Comparison of ENCODE assay signal across 7 mouse cellular contexts in genomic region chr12:111430049-111430867, GRCm38 (mm10). TPM values are rescaled to one million over a fixed set of nuclear protein-coding genes. Genes with fewer than 3 reads are reported as not detected.
A peak's percentile ranks its signal among the peaks of the same experiment; 100 is the strongest.
DNase-seq lines count a peak whose midpoint lies in the region; ATAC-seq and TF ChIP-seq lines count a peak whose summit lies in the region.

No protein-coding gene starts in this region.

- H3K4me1 ChIP-seq in ES-E14 (ENCODE audit: control insufficient read depth in 2 of 2, insufficient read depth in 2 of 2, low read length in 2 of 2, poor library complexity in 1 of 2): peaks cover 0 to 28% of the 10 kb centered on the region in 2 experiments; a peak in 2 of 4 replicates
- peaks cover 69% of the 10 kb centered on the region for H3K4me1 ChIP-seq in heart, embryonic 15.5 days (replicated peaks)
- peaks cover 46% of the 10 kb centered on the region for H3K4me1 ChIP-seq in limb, embryonic 12.5 days (replicated peaks)
- peaks cover 45% of the 10 kb centered on the region for H3K4me1 ChIP-seq in midbrain, embryonic 15.5 days

- no peak for ATAC-seq in heart, embryonic 15.5 days (replicated peaks; ENCODE audit: insufficient number of reproducible peaks, insufficient read depth, low FRiP score, low read depth)
- no peak for ATAC-seq in limb, embryonic 12.5 days (ENCODE audit: insufficient number of reproducible peaks, insufficient read depth, low FRiP score, low TSS enrichment, low read depth)
- ATAC-seq in midbrain, embryonic 15.5 days (replicated peaks): no peak

- no peak for DNase-seq in ES-E14 (ENCODE audit: low read depth, low spot score)
- peak; percentile 69 for DNase-seq in adrenal gland, postnatal 14 days
- DNase-seq in cerebellum, postnatal 25 days: no peak
- DNase-seq in testis, postnatal 14 days (ENCODE audit: low spot score): no peak

- H3K27me3 ChIP-seq in heart, embryonic 15.5 days: peaks cover 51% of the 10 kb centered on the region
- H3K27me3 ChIP-seq in limb, embryonic 12.5 days: peaks cover 98% of the 10 kb centered on the region
- peaks cover 65% of the 10 kb centered on the region for H3K27me3 ChIP-seq in midbrain, embryonic 15.5 days (replicated peaks)

- no peaks in the 10 kb centered on the region for H3K36me3 ChIP-seq in ES-E14 (ENCODE audit: control insufficient read depth, insufficient read depth, low read length, poor library complexity, severe bottlenecking)
- no peaks in the 10 kb centered on the region for H3K36me3 ChIP-seq in heart, embryonic 15.5 days
- H3K36me3 ChIP-seq in limb, embryonic 12.5 days: no peaks in the 10 kb centered on the region
- no peaks in the 10 kb centered on the region for H3K36me3 ChIP-seq in midbrain, embryonic 15.5 days (replicated peaks)

- WGBS in heart, embryonic 15.5 days: 17% methylated on average over 27 of the region's 27 CpGs
- WGBS in limb, embryonic 12.5 days: 9% methylated on average over 27 of the region's 27 CpGs
- 18% methylated on average over 27 of the region's 27 CpGs for WGBS in midbrain, embryonic 15.5 days

- in situ Hi-C loops in ES-E14 (cut with MboI; ENCODE audit: low sequenced_read_pairs in 2 of 2, unreplicated experiment in 2 of 2): no loop called here

- H3K4me3 ChIP-seq in ES-E14 (ENCODE audit: insufficient read depth in 1 of 2, low read depth in 1 of 2, low read length in 2 of 2, poor library complexity in 1 of 2, severe bottlenecking in 1 of 2): peak overlapping the region; percentile 2 to 33; a peak in 3 of 4 replicates
- H3K4me3 ChIP-seq in heart, embryonic 15.5 days: peak overlapping the region; percentile 50
- peak overlapping the region; percentile 40 for H3K4me3 ChIP-seq in limb, embryonic 12.5 days (replicated peaks)
- H3K4me3 ChIP-seq in midbrain, embryonic 15.5 days: peak overlapping the region; percentile 35; the same call in 1 of the 2 replicates

- H3K4me2 ChIP-seq in heart, embryonic 15.5 days: peak overlapping the region; percentile 80
- H3K4me2 ChIP-seq in limb, embryonic 12.5 days: peak overlapping the region; percentile 69
- peak overlapping the region; percentile 63 for H3K4me2 ChIP-seq in midbrain, embryonic 15.5 days

- peak overlapping the region; percentile 32; the same call in 1 of the 2 replicates for H3K9ac ChIP-seq in ES-E14 (ENCODE audit: insufficient read depth, low read depth, low read length, poor library complexity, severe bottlenecking)
- peak overlapping the region; percentile 52 for H3K9ac ChIP-seq in heart, embryonic 15.5 days
- H3K9ac ChIP-seq in limb, embryonic 12.5 days (replicated peaks): 0 out of 2 replicates have a peak overlapping the region, but pooled peaks have one; percentile 18
- no peak overlapping the region; the same call in 1 of the 2 replicates for H3K9ac ChIP-seq in midbrain, embryonic 15.5 days

- H3K9me3 ChIP-seq in ES-E14 (ENCODE audit: control insufficient read depth, insufficient read depth, low read depth, low read length): no peaks in the 10 kb centered on the region
- H3K9me3 ChIP-seq in heart, embryonic 15.5 days (replicated peaks): no peaks in the 10 kb centered on the region
- H3K9me3 ChIP-seq in limb, embryonic 12.5 days: no peaks in the 10 kb centered on the region
- H3K9me3 ChIP-seq in midbrain, embryonic 15.5 days: no peaks in the 10 kb centered on the region

- H3K27ac ChIP-seq in ES-E14 (ENCODE audit: insufficient read depth, low read depth, low read length, poor library complexity, severe bottlenecking): no peak overlapping the region
- peak overlapping the region; percentile 25 for H3K27ac ChIP-seq in heart, embryonic 15.5 days
- H3K27ac ChIP-seq in limb, embryonic 12.5 days: no peak overlapping the region
- no peak overlapping the region for H3K27ac ChIP-seq in midbrain, embryonic 15.5 days

TF ChIP-seq in ES-E14, 5 proteins besides CTCF, POLR2A, EP300 and RAD21:
- TF ChIP-seq MAFK (IDR thresholded peaks at IDR 0.05; ENCODE audit: insufficient read depth, low read depth, low read length) (peak; percentile 65; the same call in 1 of the 2 replicates), ZNF384 (IDR thresholded peaks at IDR 0.05; ENCODE audit: low read depth, low read length) (no peak), CHD2 (IDR thresholded peaks at IDR 0.05; ENCODE audit: low read depth, low read length) (no peak), HCFC1 (IDR thresholded peaks at IDR 0.05; ENCODE audit: borderline replicate concordance, insufficient read depth, low read length) (no peak)

RNA-seq across cellular contexts. Expression of gene Tnfaip2, which starts 12.0 kb away (rescaled TPM):
- 1.0 and 4.1 TPM in 2 replicates for total RNA-seq in ES-E14 (2012; rRNA removed)
- total RNA-seq in adrenal gland, postnatal 14 days (2021): 14.0 and 14.4 TPM in 2 replicates
- 4.8 and 8.1 TPM in 2 replicates for polyA plus RNA-seq in heart, embryonic 15.5 days (2015; fragmentation: Nextera tagmentation; extraction: Ambion mirVana)
- polyA plus RNA-seq in limb, embryonic 12.5 days (2016; fragmentation: Nextera tagmentation; extraction: Ambion mirVana): 4.1 and 5.3 TPM in 2 replicates
- 0.38 and 1.3 TPM in 2 replicates for polyA plus RNA-seq in midbrain, embryonic 15.5 days (2015; fragmentation: Nextera tagmentation; extraction: Ambion mirVana)

RNA-seq across cellular contexts. Expression of gene Exoc3l4, which starts 13.4 kb away (rescaled TPM):
- total RNA-seq in ES-E14 (2012; rRNA removed): 1.8 and 5.6 TPM in 2 replicates
- total RNA-seq in adrenal gland, postnatal 14 days (2021): 4.6 and 5.2 TPM in 2 replicates
- 8.0 and 15.1 TPM in 2 replicates for polyA plus RNA-seq in heart, embryonic 15.5 days (2015; fragmentation: Nextera tagmentation; extraction: Ambion mirVana)
- polyA plus RNA-seq in limb, embryonic 12.5 days (2016; fragmentation: Nextera tagmentation; extraction: Ambion mirVana): 5.6 and 7.1 TPM in 2 replicates
- polyA plus RNA-seq in midbrain, embryonic 15.5 days (2015; fragmentation: Nextera tagmentation; extraction: Ambion mirVana): 1.9 and 2.8 TPM in 2 replicates

RNA-seq across cellular contexts. Expression of gene Lbhd2, which starts 23.6 kb away (rescaled TPM):
- 0.36 TPM in 1 of 2 replicates, not detected in the other for total RNA-seq in ES-E14 (2012; rRNA removed)
- total RNA-seq in adrenal gland, postnatal 14 days (2021): 0.56 and 0.79 TPM in 2 replicates
- 0.45 and 1.6 TPM in 2 replicates for polyA plus RNA-seq in heart, embryonic 15.5 days (2015; fragmentation: Nextera tagmentation; extraction: Ambion mirVana)
- 4.4 and 6.7 TPM in 2 replicates for polyA plus RNA-seq in limb, embryonic 12.5 days (2016; fragmentation: Nextera tagmentation; extraction: Ambion mirVana)
- 3.2 and 3.5 TPM in 2 replicates for polyA plus RNA-seq in midbrain, embryonic 15.5 days (2015; fragmentation: Nextera tagmentation; extraction: Ambion mirVana)

RNA-seq across cellular contexts. Expression of gene Cdc42bpb, which starts 52.7 kb away (rescaled TPM):
- 63.7 and 78.2 TPM in 2 replicates for total RNA-seq in ES-E14 (2012; rRNA removed)
- 133 and 149 TPM in 2 replicates for total RNA-seq in adrenal gland, postnatal 14 days (2021)
- polyA plus RNA-seq in heart, embryonic 15.5 days (2015; fragmentation: Nextera tagmentation; extraction: Ambion mirVana): 20.1 and 26.7 TPM in 2 replicates
- polyA plus RNA-seq in limb, embryonic 12.5 days (2016; fragmentation: Nextera tagmentation; extraction: Ambion mirVana): 25.6 and 32.1 TPM in 2 replicates
- 44.7 and 44.9 TPM in 2 replicates for polyA plus RNA-seq in midbrain, embryonic 15.5 days (2015; fragmentation: Nextera tagmentation; extraction: Ambion mirVana)

RNA-seq across cellular contexts. Expression of gene Gm266, which starts 55.4 kb away (rescaled TPM):
- total RNA-seq in ES-E14 (2012; rRNA removed): 0.62 and 0.90 TPM in 2 replicates
- 0.60 TPM in 1 of 2 replicates, not detected in the other for total RNA-seq in adrenal gland, postnatal 14 days (2021)
- 2.0 and 5.2 TPM in 2 replicates for polyA plus RNA-seq in heart, embryonic 15.5 days (2015; fragmentation: Nextera tagmentation; extraction: Ambion mirVana)
- 11.0 and 12.8 TPM in 2 replicates for polyA plus RNA-seq in limb, embryonic 12.5 days (2016; fragmentation: Nextera tagmentation; extraction: Ambion mirVana)
- 1.6 and 1.8 TPM in 2 replicates for polyA plus RNA-seq in midbrain, embryonic 15.5 days (2015; fragmentation: Nextera tagmentation; extraction: Ambion mirVana)
